Mouse (Mus musculus) ES-CJ7 (cell line): ENCODE data around the gene Itm2b.

ENCODE experiments used
- DNase-seq: peaks from one replicate; pipeline ENCODE4 v3.0.0; 2011; ENCODE audit warnings: low read depth, low spot score

Gene Itm2b

DNA sequence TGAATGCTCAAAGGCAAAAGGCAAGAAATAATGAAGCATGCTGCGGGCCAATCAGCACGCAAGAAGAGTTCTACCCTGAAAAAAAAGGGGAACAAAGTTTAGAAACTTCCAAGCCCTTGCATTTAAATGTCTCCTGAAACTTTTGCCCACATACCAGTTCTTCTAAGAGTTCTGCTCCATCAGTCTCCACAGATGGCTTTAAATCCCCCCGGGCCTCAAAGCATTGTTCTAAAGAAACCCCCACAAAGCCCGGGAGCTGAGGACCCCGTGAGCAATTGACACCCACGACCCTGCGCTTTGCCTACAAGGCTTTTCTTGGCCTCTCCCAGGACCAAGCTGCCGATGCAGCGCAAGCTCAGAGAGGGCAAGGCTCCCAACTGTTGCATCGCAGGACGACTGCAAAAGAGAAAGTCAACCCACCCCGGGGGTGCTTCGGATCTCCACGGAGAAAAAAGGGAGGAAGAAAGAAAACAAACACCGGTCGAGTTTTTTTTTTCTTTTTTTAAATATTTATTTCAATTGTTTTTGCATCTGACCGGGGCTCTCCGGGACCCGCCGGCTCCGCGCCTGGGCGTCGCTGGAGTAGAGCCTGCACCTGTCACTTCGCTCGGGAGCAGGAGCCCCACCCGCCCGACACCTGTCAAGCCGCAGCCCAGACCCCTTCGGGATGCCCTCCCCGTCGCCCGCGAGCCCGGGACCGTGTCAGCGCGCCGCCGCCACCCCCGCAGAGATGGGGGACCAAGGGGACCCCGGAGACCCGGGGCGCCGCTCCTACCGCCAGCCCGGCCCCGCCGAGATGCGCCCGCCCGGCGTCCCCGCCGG lies 60.2 kb downstream of the Itm2b start:
- DNase-seq: peak; percentile 34

- DNase-seq: no peak
These were observed 61.1 kb downstream of the Itm2b start for GRCm38 (mm10) chr14:73323965-73324364.

DNA sequence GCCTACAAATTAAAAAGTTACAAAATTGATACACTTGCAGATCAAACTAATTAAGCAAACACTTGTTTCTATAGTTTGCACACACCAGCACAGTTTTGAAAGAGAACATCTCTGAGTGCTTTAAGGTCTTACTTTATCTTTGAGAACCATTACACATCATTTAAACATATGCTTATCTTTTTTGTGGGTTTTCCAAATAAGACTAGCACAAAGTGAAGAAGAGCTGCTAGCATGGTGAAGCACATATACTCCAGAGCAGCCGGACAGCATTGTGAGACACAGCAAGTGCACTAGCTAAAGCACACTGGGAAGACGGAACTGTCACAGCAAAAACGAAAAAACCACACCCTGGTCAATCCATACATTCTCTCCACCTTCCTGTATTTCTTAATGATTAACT lies 62.9 kb downstream of the Itm2b start:
- no peak for DNase-seq

DNA sequence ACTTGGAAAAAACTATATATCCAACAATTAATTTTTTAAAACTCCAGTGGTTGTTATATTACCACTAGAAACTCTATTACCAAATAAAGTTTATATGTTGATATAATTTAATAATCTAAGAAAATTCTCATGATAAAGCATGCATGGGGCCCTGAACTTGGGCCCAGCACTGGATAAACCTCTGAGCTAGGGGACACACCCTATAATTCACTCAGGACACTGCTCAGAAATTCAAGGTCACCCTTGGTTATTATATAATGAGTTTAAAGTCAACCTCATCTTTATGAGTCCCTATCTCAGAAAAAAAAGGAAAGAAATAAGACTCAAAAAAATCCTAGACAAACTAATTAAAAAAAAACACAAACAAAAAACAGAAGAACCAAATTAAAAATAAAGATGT lies 68.2 kb downstream of the Itm2b start:
- no peak for DNase-seq

DNA sequence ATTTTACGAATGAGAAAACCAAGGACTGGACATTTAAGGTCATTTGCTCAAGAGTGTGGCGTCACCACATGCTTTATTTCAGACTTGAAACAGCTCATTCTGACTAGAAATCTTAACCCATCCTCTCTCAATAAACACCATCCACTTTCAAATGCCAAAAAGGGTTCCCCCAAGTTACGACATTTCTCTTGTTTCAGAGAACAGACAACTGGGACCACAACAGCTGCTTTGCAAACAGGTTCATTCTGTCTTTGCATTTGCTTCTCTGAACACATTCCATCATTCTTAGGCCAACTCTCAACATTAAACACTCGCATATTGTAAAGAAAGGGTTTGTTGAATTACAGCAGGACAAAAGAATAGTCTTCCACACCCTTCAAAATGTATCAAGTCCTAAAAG lies 71.2 kb downstream of the Itm2b start:
- no peak for DNase-seq

GRCm38 (mm10) chr14:73313396-73313795 lies 71.7 kb downstream of the Itm2b start:
- DNase-seq: no peak

- DNase-seq: no peak
These were observed 72.2 kb downstream of the Itm2b start for GRCm38 (mm10) chr14:73312909-73313308.
